Mouse (Mus musculus): ENCODE measurements around the gene Ctdspl. TPM values are rescaled to one million over a fixed set of nuclear protein-coding genes. Genes with fewer than 3 reads are reported as not detected.
A peak's percentile ranks its signal among the peaks of the same experiment; 100 is the strongest.

Gene Ctdspl
- polyA plus RNA-seq, 1 experiment from 2014 or later, result 17.4 TPM

- ATAC-seq (ENCODE audit: insufficient read depth, low FRiP score, low read depth), result no peak
- Histone ChIP-seq H3K27ac (peak overlapping the region; percentile 67), H3K36me3 (no peaks in the 10 kb centered on the region), H3K27me3 (replicated peaks) (no peaks in the 10 kb centered on the region), H3K9me3 (no peaks in the 10 kb centered on the region), H3K4me3 (replicated peaks) (no peak overlapping the region), H3K9ac (no peak overlapping the region), H3K4me2 (no peak overlapping the region), H3K4me1 (peaks cover 18% of the 10 kb centered on the region)
- WGBS, result 65% methylated on average over 12 of the region's 12 CpGs
Measured at GRCm38 (mm10) chr9:118994524-118995227, 68.4 kb downstream of the Ctdspl start.

GRCm38 (mm10) chr9:118995539-118995938 lies 69.3 kb downstream of the Ctdspl start:
- Histone ChIP-seq H3K27ac (peak overlapping the region; percentile 67), H3K27me3 (replicated peaks) (no peaks in the 10 kb centered on the region), H3K9me3 (no peaks in the 10 kb centered on the region), H3K4me2 (no peak overlapping the region), H3K9ac (no peak overlapping the region), H3K4me3 (replicated peaks) (no peak overlapping the region), H3K36me3 (no peaks in the 10 kb centered on the region), H3K4me1 (peaks cover 18% of the 10 kb centered on the region)
- ATAC-seq (ENCODE audit: insufficient read depth, low FRiP score, low read depth), result peak; percentile 77; the same call in 1 of the 2 replicates
- WGBS, result 69% methylated on average over 6 of the region's 6 CpGs

GRCm38 (mm10) chr9:118997241-118997640 lies 71.0 kb downstream of the Ctdspl start:
- ATAC-seq (ENCODE audit: insufficient read depth, low FRiP score, low read depth), result no peak
- H3K4me2 ChIP-seq, result no peak overlapping the region
- no peaks in the 10 kb centered on the region for H3K27me3 ChIP-seq (replicated peaks)
- no peak overlapping the region for H3K4me3 ChIP-seq (replicated peaks)
- H3K27ac ChIP-seq, result no peak overlapping the region
- H3K9me3 ChIP-seq, result no peaks in the 10 kb centered on the region
- no peak overlapping the region for H3K9ac ChIP-seq
- H3K36me3 ChIP-seq, result no peaks in the 10 kb centered on the region
- peaks cover 29% of the 10 kb centered on the region for H3K4me1 ChIP-seq
- 88% methylated on average over 6 of the region's 6 CpGs for WGBS

GRCm38 (mm10) chr9:119000196-119000595 lies 73.9 kb downstream of the Ctdspl start:
- Histone ChIP-seq H3K4me3 (replicated peaks) (no peak overlapping the region), H3K9ac (no peak overlapping the region), H3K4me1 (peaks cover 23% of the 10 kb centered on the region), H3K4me2 (no peak overlapping the region), H3K27ac (no peak overlapping the region), H3K27me3 (replicated peaks) (no peaks in the 10 kb centered on the region), H3K9me3 (no peaks in the 10 kb centered on the region), H3K36me3 (no peaks in the 10 kb centered on the region)
- 49% methylated on average over 6 of the region's 6 CpGs for WGBS
- ATAC-seq (ENCODE audit: insufficient read depth, low FRiP score, low read depth), result no peak

- H3K27ac ChIP-seq, result peak overlapping the region; percentile 55; the same call in 1 of the 2 replicates
- no peaks in the 10 kb centered on the region for H3K27me3 ChIP-seq (replicated peaks)
- 32% methylated on average over 17 of the region's 17 CpGs for WGBS
- ATAC-seq (ENCODE audit: insufficient read depth, low FRiP score, low read depth), result peak; percentile 67; the same call in 1 of the 2 replicates
- H3K4me3 ChIP-seq (replicated peaks), result no peak overlapping the region
- H3K4me1 ChIP-seq, result peaks cover 14% of the 10 kb centered on the region
- H3K9me3 ChIP-seq, result no peaks in the 10 kb centered on the region
- no peaks in the 10 kb centered on the region for H3K36me3 ChIP-seq
- H3K4me2 ChIP-seq, result peak overlapping the region; percentile 21
- H3K9ac ChIP-seq, result no peak overlapping the region
Measured at GRCm38 (mm10) chr9:119002267-119002666, 76.0 kb downstream of the Ctdspl start.

- no peaks in the 10 kb centered on the region for H3K36me3 ChIP-seq
- no peak overlapping the region for H3K27ac ChIP-seq
- no peaks in the 10 kb centered on the region for H3K9me3 ChIP-seq
- no peak for ATAC-seq (ENCODE audit: insufficient read depth, low FRiP score, low read depth)
- H3K4me2 ChIP-seq, result no peak overlapping the region
- WGBS, result 79% methylated on average over 23 of the region's 23 CpGs
- H3K27me3 ChIP-seq (replicated peaks), result no peaks in the 10 kb centered on the region
- H3K9ac ChIP-seq, result no peak overlapping the region
- no peak overlapping the region for H3K4me3 ChIP-seq (replicated peaks)
- peaks cover 14% of the 10 kb centered on the region for H3K4me1 ChIP-seq
Measured at GRCm38 (mm10) chr9:119003990-119004702, 77.9 kb downstream of the Ctdspl start.

GRCm38 (mm10) chr9:119004703-119005076 lies 78.4 kb downstream of the Ctdspl start:
- no peaks in the 10 kb centered on the region for H3K9me3 ChIP-seq
- H3K4me1 ChIP-seq, result peaks cover 14% of the 10 kb centered on the region
- H3K27me3 ChIP-seq (replicated peaks), result no peaks in the 10 kb centered on the region
- no peaks in the 10 kb centered on the region for H3K36me3 ChIP-seq
- no peak overlapping the region for H3K9ac ChIP-seq
- no peak overlapping the region for H3K27ac ChIP-seq
- WGBS, result 79% methylated on average over 16 of the region's 16 CpGs
- no peak overlapping the region for H3K4me2 ChIP-seq
- H3K4me3 ChIP-seq (replicated peaks), result no peak overlapping the region
- no peak for ATAC-seq (ENCODE audit: insufficient read depth, low FRiP score, low read depth)

GRCm38 (mm10) chr9:119005303-119006029 lies 79.2 kb downstream of the Ctdspl start:
- ATAC-seq (ENCODE audit: insufficient read depth, low FRiP score, low read depth), result no peak
- no peaks in the 10 kb centered on the region for H3K9me3 ChIP-seq
- H3K9ac ChIP-seq, result no peak overlapping the region
- no peaks in the 10 kb centered on the region for H3K27me3 ChIP-seq (replicated peaks)
- peaks cover 15% of the 10 kb centered on the region for H3K4me1 ChIP-seq
- H3K27ac ChIP-seq, result no peak overlapping the region
- H3K36me3 ChIP-seq, result no peaks in the 10 kb centered on the region
- WGBS, result 76% methylated on average over 15 of the region's 15 CpGs
- H3K4me3 ChIP-seq (replicated peaks), result no peak overlapping the region
- H3K4me2 ChIP-seq, result no peak overlapping the region

GRCm38 (mm10) chr9:119007266-119007665 lies 81.0 kb downstream of the Ctdspl start:
- 41% methylated on average over 10 of the region's 10 CpGs for WGBS
- Histone ChIP-seq H3K9ac (no peak overlapping the region), H3K27ac (peak overlapping the region; percentile 52), H3K4me3 (replicated peaks) (no peak overlapping the region), H3K36me3 (peaks cover 2% of the 10 kb centered on the region; the same call in 1 of the 2 replicates), H3K27me3 (replicated peaks) (no peaks in the 10 kb centered on the region), H3K9me3 (no peaks in the 10 kb centered on the region), H3K4me1 (peaks cover 9% of the 10 kb centered on the region), H3K4me2 (no peak overlapping the region)
- no peak for ATAC-seq (ENCODE audit: insufficient read depth, low FRiP score, low read depth)

- Histone ChIP-seq H3K27ac (no peak overlapping the region), H3K9me3 (no peaks in the 10 kb centered on the region), H3K4me3 (replicated peaks) (no peak overlapping the region), H3K27me3 (replicated peaks) (no peaks in the 10 kb centered on the region), H3K4me2 (no peak overlapping the region), H3K4me1 (0 out of 2 replicates have a peak, but pooled peaks cover 6% of the 10 kb centered on the region), H3K36me3 (peaks cover 10% of the 10 kb centered on the region; the same call in 1 of the 2 replicates), H3K9ac (no peak overlapping the region)
- no peak for ATAC-seq (ENCODE audit: insufficient read depth, low FRiP score, low read depth)
- WGBS, result 62% methylated on average over 7 of the region's 7 CpGs
Measured at GRCm38 (mm10) chr9:119008871-119009270, 82.6 kb downstream of the Ctdspl start.

- Histone ChIP-seq H3K9ac (no peak overlapping the region), H3K4me1 (0 out of 2 replicates have a peak, but pooled peaks cover 6% of the 10 kb centered on the region)
Measured at GRCm38 (mm10) chr9:119010156-119010710, 84.0 kb downstream of the Ctdspl start.

More at GRCm38 (mm10) chr9:119010156-119010710, 84.0 kb downstream of the Ctdspl start:
- Histone ChIP-seq H3K27ac (peak overlapping the region; percentile 64), H3K4me2 (no peak overlapping the region), H3K27me3 (replicated peaks) (no peaks in the 10 kb centered on the region), H3K9me3 (no peaks in the 10 kb centered on the region), H3K36me3 (peaks cover 15% of the 10 kb centered on the region; the same call in 1 of the 2 replicates), H3K4me3 (replicated peaks) (no peak overlapping the region)
- WGBS, result 70% methylated on average over 13 of the region's 13 CpGs
- peak; percentile 81 for ATAC-seq (ENCODE audit: insufficient read depth, low FRiP score, low read depth)

All from stomach, embryonic 15.5 days (tissue).